Mouse (Mus musculus) lung, adult 2 months (tissue): Measurements from ENCODE around the gene Als2.

Experiments used
- CTCF ChIP-seq: fragments of 200-500 bp; IDR thresholded peaks from 2 replicates; pipeline ENCODE4 v1.5.1; 2011; ENCODE audit warnings: mild to moderate bottlenecking, low read length, control low read depth; ENCODE audit not compliant: insufficient read depth
- POLR2A ChIP-seq: fragments of 200-500 bp; IDR thresholded peaks from 2 replicates; pipeline ENCODE4 v1.6.1; 2011; ENCODE audit warnings: low read depth, mild to moderate bottlenecking, control low read depth, low read length, borderline replicate concordance; ENCODE audit errors: extremely low read depth

GRCm38 (mm10) chr1:59185410-59185809, 51.6 kb downstream of the Als2 start:
- no peak for TF ChIP-seq POLR2A
- no peak for TF ChIP-seq CTCF
